Mouse (Mus musculus) myocyte (in vitro differentiated cells): ENCODE measurements around the gene Rpa2.

Experiments
- MYOG ChIP-seq, 3 experiments: IDR thresholded peaks; one replicate each; pipeline ENCODE4 v1.6.1; 2011; ENCODE audit warnings: control low read depth in 2 of 3, low read depth in 2 of 3, mild to moderate bottlenecking in 2 of 3; ENCODE audit not compliant: insufficient read length in 2 of 3, control insufficient read depth in 1 of 3, insufficient read depth in 1 of 3
- POLR2A ChIP-seq: IDR thresholded peaks from one replicate; pipeline ENCODE4 v1.6.1; 2011; ENCODE audit warnings: low read depth, mild to moderate bottlenecking, control low read depth, moderate library complexity; ENCODE audit not compliant: insufficient read length
- REST ChIP-seq: IDR thresholded peaks from one replicate; pipeline ENCODE4 v1.6.1; 2011; ENCODE audit warnings: mild to moderate bottlenecking, control low read depth, moderate library complexity; ENCODE audit not compliant: insufficient read depth, insufficient read length
- USF1 ChIP-seq: IDR thresholded peaks from one replicate; pipeline ENCODE4 v1.6.1; 2011; ENCODE audit warnings: low read depth, mild to moderate bottlenecking, control low read depth, moderate library complexity

DNA sequence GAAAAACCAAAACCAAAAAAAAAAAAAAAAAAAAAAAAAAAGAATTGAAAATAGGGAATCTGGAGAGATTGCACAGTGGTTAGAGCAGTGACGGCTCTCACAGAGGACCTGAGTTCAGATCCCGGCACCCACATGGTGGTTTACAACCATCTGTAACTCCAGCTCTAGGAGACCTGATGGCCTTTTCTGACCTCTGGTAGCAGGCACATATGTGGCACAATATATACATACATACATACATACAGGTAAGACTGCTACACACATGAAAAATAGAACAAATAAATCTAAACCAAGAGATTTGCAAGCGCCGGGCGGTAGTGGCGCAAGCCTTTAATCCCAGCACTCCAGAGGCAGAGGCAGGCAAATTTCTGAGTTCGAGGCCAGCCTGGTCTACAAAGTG, 35.7 kb downstream of the Rpa2 start:
- no peak for TF ChIP-seq POLR2A
- TF ChIP-seq USF1, result no peak
- TF ChIP-seq REST, result no peak
- TF ChIP-seq MYOG (IDR thresholded peaks at IDR 0.05; ENCODE audit: control insufficient read depth in 1 of 3, insufficient read depth in 1 of 3, insufficient read length in 2 of 3, low read depth in 2 of 3), result no peak
